Mouse (Mus musculus): ENCODE measurements around the gene Gm28038. TPM values are rescaled to one million over a fixed set of nuclear protein-coding genes. Genes with fewer than 3 reads are reported as not detected.

Gene Gm28038
- polyA plus RNA-seq (2015; fragmentation: Nextera tagmentation; extraction: Ambion mirVana), result not detected in 2 replicates

- Histone ChIP-seq H3K4me2 (ENCODE audit: low read depth, low read length) (no peak within 1 kb of the TSS), H3K27me3 (ENCODE audit: control insufficient read depth, insufficient read depth, low read length) (no peaks in the 10 kb centered on the region), H3K4me3 (replicated peaks; ENCODE audit: low read length) (no peak within 1 kb of the TSS), H3K27ac (ENCODE audit: low read length) (no peak within 1 kb of the TSS), H3K9me3 (replicated peaks; ENCODE audit: control insufficient read depth, low read length) (no peaks in the 10 kb centered on the region), H3K36me3 (ENCODE audit: control insufficient read depth, insufficient read depth, low read length) (no peaks in the 10 kb centered on the region), H3K4me1 (ENCODE audit: control insufficient read depth, insufficient read depth, low read length) (peaks cover 8% of the 10 kb centered on the region), H3K9ac (ENCODE audit: low read length) (no peak within 1 kb of the TSS)
- ATAC-seq (ENCODE audit: insufficient read depth, low FRiP score), result no peak
- WGBS, result 93% methylated on average over 11 of the region's 11 CpGs
Observed at GRCm38 (mm10) chr2:30280743-30281142, at the start of gene Gm28038. Gene Gm28038, plus strand, starts transcription at chr2:30281043.

- peaks cover 23% of the 10 kb centered on the region for H3K4me1 ChIP-seq (ENCODE audit: control insufficient read depth, insufficient read depth, low read length)
- H3K36me3 ChIP-seq (ENCODE audit: control insufficient read depth, insufficient read depth, low read length), result 0 out of 2 replicates have a peak, but pooled peaks cover 3% of the 10 kb centered on the region
- ATAC-seq (ENCODE audit: insufficient read depth, low FRiP score), result no peak
- H3K9ac ChIP-seq (ENCODE audit: low read length), result no peak overlapping the region
- no peaks in the 10 kb centered on the region; the same call in 1 of the 2 replicates for H3K9me3 ChIP-seq (replicated peaks; ENCODE audit: control insufficient read depth, low read length)
- 78% methylated on average over 5 of the region's 5 CpGs for WGBS
- no peak overlapping the region for H3K4me2 ChIP-seq (ENCODE audit: low read depth, low read length)
- no peaks in the 10 kb centered on the region for H3K27me3 ChIP-seq (ENCODE audit: control insufficient read depth, insufficient read depth, low read length)
- H3K27ac ChIP-seq (ENCODE audit: low read length), result no peak overlapping the region
- H3K4me3 ChIP-seq (replicated peaks; ENCODE audit: low read length), result no peak overlapping the region
Observed at GRCm38 (mm10) chr2:30235593-30235992, 45.2 kb upstream of the Gm28038 start.

- WGBS, result 2% methylated on average over 18 of the region's 18 CpGs
- no peak for ATAC-seq (ENCODE audit: insufficient read depth, low FRiP score)
- Histone ChIP-seq H3K36me3 (ENCODE audit: control insufficient read depth, insufficient read depth, low read length) (peaks cover 14% of the 10 kb centered on the region), H3K4me2 (ENCODE audit: low read depth, low read length) (peak overlapping the region; percentile 92), H3K27me3 (ENCODE audit: control insufficient read depth, insufficient read depth, low read length) (no peaks in the 10 kb centered on the region), H3K4me1 (ENCODE audit: control insufficient read depth, insufficient read depth, low read length) (peaks cover 23% of the 10 kb centered on the region), H3K27ac (ENCODE audit: low read length) (peak overlapping the region; percentile 52), H3K9ac (ENCODE audit: low read length) (peak overlapping the region; percentile 84), H3K4me3 (replicated peaks; ENCODE audit: low read length) (peak overlapping the region; percentile 84), H3K9me3 (replicated peaks; ENCODE audit: control insufficient read depth, low read length) (no peaks in the 10 kb centered on the region)
Observed at GRCm38 (mm10) chr2:30236426-30237198, 44.2 kb upstream of the Gm28038 start.

DNA sequence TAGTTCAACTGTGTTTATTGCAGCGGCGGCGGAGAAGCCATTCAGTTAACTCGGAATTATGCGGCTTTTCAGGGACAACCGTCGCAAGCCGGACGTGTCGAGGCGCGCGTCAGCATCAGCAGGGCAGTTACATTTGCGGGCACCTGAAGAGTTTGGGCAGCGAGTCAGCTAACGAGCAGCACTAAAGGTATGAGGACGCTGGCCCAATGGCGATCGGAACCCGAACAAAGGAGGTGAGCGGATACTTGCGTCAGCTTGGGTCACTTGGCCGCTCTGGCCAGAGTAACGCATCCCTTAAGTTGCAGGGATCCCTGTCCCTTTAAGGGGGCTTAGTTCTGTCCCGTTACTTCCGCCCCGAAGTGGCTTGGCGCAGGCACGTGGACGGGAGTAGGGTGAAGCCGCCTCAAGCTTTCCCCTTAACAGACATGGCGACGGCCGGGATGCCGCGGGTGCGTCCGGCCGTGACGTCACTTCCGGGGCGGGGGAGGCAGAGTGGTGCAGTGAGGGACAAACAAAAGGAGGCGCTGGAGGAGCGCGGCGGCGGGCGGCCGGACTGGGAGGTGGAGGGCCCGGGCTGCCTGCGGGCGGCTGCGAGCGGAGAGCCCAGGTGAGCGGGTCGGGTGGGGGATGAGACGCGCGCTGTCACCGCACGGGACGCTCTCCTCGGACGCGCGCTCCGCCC is 43.5 kb upstream of the Gm28038 start, which contains the start of gene Lrrc8a:
Gene Lrrc8a (plus strand): TSS at position 517 of the 682 bp plus-strand sequence.
- no peaks in the 10 kb centered on the region for H3K27me3 ChIP-seq (ENCODE audit: control insufficient read depth, insufficient read depth, low read length)
- under 1% methylated on average over 62 of the region's 67 CpGs for WGBS
- peak; percentile 96 for ATAC-seq (ENCODE audit: insufficient read depth, low FRiP score)

DNA sequence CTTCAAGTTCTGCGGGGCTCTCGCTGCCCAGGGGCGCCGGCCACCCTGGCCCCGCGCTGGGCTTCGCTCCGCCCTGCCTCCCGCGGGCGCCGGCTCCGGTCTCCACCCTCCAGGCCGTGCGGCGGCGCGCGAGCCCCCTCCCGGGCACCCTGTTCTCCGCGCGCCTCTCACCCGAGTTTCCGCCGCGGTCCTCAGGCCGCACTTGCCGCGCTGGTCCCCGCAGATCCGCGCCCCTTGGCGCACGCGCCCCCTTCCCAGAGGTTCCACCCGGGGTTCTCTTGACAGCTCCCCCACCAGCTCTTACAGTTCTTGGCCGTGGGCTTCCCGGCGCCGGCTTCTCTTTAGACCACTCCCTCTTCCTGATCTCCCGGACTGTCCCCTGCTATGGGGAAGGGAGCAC is 43.0 kb upstream of the Gm28038 start:
- H3K9me3 ChIP-seq (replicated peaks; ENCODE audit: control insufficient read depth, low read length), result no peaks in the 10 kb centered on the region
- peak overlapping the region; percentile 83 for H3K4me2 ChIP-seq (ENCODE audit: low read depth, low read length)
- H3K27me3 ChIP-seq (ENCODE audit: control insufficient read depth, insufficient read depth, low read length), result no peaks in the 10 kb centered on the region
- peak overlapping the region; percentile 84 for H3K4me3 ChIP-seq (replicated peaks; ENCODE audit: low read length)
- WGBS, result under 1% methylated on average over 38 of the region's 42 CpGs
- peak; percentile 89 for ATAC-seq (ENCODE audit: insufficient read depth, low FRiP score)
- H3K27ac ChIP-seq (ENCODE audit: low read length), result peak overlapping the region; percentile 86
- peaks cover 17% of the 10 kb centered on the region for H3K36me3 ChIP-seq (ENCODE audit: control insufficient read depth, insufficient read depth, low read length)
- peak overlapping the region; percentile 90 for H3K9ac ChIP-seq (ENCODE audit: low read length)
- H3K4me1 ChIP-seq (ENCODE audit: control insufficient read depth, insufficient read depth, low read length), result peaks cover 26% of the 10 kb centered on the region

More for the DNA sequence above, 43.5 kb upstream of the Gm28038 start, which contains the start of gene Lrrc8a:
- peak within 1 kb of the TSS; percentile 86 for H3K27ac ChIP-seq (ENCODE audit: low read length)
- no peaks in the 10 kb centered on the region for H3K9me3 ChIP-seq (replicated peaks; ENCODE audit: control insufficient read depth, low read length)
- peaks cover 24% of the 10 kb centered on the region for H3K4me1 ChIP-seq (ENCODE audit: control insufficient read depth, insufficient read depth, low read length)
- H3K9ac ChIP-seq (ENCODE audit: low read length), result peak within 1 kb of the TSS; percentile 90
- H3K4me2 ChIP-seq (ENCODE audit: low read depth, low read length), result peak within 1 kb of the TSS; percentile 92
- H3K36me3 ChIP-seq (ENCODE audit: control insufficient read depth, insufficient read depth, low read length), result peaks cover 17% of the 10 kb centered on the region
- H3K4me3 ChIP-seq (replicated peaks; ENCODE audit: low read length), result peak within 1 kb of the TSS; percentile 84

DNA sequence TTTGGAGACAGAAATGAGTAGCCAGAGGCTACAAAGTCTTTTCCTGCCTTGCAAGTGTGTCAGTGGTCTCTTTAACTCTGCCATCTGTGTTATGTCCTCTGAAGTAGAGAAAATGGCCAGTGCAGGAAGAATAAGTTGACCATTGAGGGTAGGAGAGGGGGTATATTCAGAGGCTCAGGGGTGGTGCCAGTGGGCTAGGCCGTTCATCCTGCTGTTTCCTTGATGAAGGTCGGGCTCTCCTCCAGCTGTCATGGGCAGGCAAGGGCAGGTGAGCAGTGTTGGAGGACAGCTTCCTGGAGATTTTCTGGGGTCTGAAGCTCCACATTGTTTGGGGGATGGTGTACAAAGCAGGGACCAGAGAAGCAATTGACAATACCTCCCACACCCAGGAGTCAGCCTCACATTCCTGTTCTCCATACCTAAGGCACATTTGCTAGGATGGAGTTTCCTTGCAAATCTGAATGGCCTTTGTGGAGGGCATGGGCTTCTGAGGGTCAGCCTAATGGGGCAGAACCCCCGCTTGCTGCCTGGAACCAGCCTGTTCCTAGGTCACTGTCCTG is 41.9 kb upstream of the Gm28038 start:
- Histone ChIP-seq H3K4me2 (ENCODE audit: low read depth, low read length) (peak overlapping the region; percentile 83), H3K36me3 (ENCODE audit: control insufficient read depth, insufficient read depth, low read length) (peaks cover 17% of the 10 kb centered on the region), H3K27me3 (ENCODE audit: control insufficient read depth, insufficient read depth, low read length) (no peaks in the 10 kb centered on the region), H3K9me3 (replicated peaks; ENCODE audit: control insufficient read depth, low read length) (no peaks in the 10 kb centered on the region), H3K4me1 (ENCODE audit: control insufficient read depth, insufficient read depth, low read length) (peaks cover 27% of the 10 kb centered on the region), H3K9ac (ENCODE audit: low read length) (peak overlapping the region; percentile 90), H3K27ac (ENCODE audit: low read length) (peak overlapping the region; percentile 86; the same call in 1 of the 2 replicates), H3K4me3 (replicated peaks; ENCODE audit: low read length) (peak overlapping the region; percentile 84)
- 54% methylated on average over 3 of the region's 3 CpGs for WGBS
- ATAC-seq (ENCODE audit: insufficient read depth, low FRiP score), result no peak

DNA sequence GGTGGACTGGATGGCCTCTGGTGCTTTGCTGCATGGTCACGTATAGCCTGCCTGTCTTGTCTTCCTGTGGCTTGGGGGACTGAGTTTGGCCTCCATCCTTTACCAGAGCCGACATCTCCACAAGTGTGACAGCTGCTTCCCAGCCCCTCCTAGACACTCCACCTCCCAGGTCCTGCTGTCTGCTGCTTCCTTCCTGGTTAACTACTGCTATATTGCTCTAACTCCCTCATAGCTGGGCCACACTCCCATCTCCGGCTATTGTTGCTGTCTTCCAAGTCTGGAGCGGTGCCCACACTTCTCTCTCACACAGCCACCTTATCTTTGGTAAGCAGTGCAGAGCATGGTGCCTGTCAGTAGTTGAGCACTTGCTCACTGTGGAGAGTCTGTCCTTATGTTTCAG is 41.1 kb upstream of the Gm28038 start:
- no peaks in the 10 kb centered on the region for H3K27me3 ChIP-seq (ENCODE audit: control insufficient read depth, insufficient read depth, low read length)
- H3K4me1 ChIP-seq (ENCODE audit: control insufficient read depth, insufficient read depth, low read length), result peaks cover 35% of the 10 kb centered on the region
- 68% methylated on average over 4 of the region's 4 CpGs for WGBS
- H3K27ac ChIP-seq (ENCODE audit: low read length), result peak overlapping the region; percentile 86; the same call in 1 of the 2 replicates
- ATAC-seq (ENCODE audit: insufficient read depth, low FRiP score), result no peak
- no peak overlapping the region for H3K9ac ChIP-seq (ENCODE audit: low read length)
- peaks cover 17% of the 10 kb centered on the region for H3K36me3 ChIP-seq (ENCODE audit: control insufficient read depth, insufficient read depth, low read length)
- peak overlapping the region; percentile 83; the same call in 1 of the 2 replicates for H3K4me2 ChIP-seq (ENCODE audit: low read depth, low read length)
- no peaks in the 10 kb centered on the region for H3K9me3 ChIP-seq (replicated peaks; ENCODE audit: control insufficient read depth, low read length)
- peak overlapping the region; percentile 84; the same call in 1 of the 2 replicates for H3K4me3 ChIP-seq (replicated peaks; ENCODE audit: low read length)

GRCm38 (mm10) chr2:30240267-30240666 is 40.6 kb upstream of the Gm28038 start, which contains the start of gene Gm28035:
Gene Gm28035, plus strand, starts transcription at chr2:30240567.
- H3K9me3 ChIP-seq (replicated peaks; ENCODE audit: control insufficient read depth, low read length), result no peaks in the 10 kb centered on the region
- no peaks in the 10 kb centered on the region for H3K27me3 ChIP-seq (ENCODE audit: control insufficient read depth, insufficient read depth, low read length)
- peaks cover 38% of the 10 kb centered on the region for H3K4me1 ChIP-seq (ENCODE audit: control insufficient read depth, insufficient read depth, low read length)
- WGBS, result 76% methylated on average over 2 of the region's 2 CpGs
- H3K36me3 ChIP-seq (ENCODE audit: control insufficient read depth, insufficient read depth, low read length), result peaks cover 17% of the 10 kb centered on the region
- peak within 1 kb of the TSS; percentile 86; the same call in 1 of the 2 replicates for H3K27ac ChIP-seq (ENCODE audit: low read length)
- H3K9ac ChIP-seq (ENCODE audit: low read length), result peak within 1 kb of the TSS; percentile 90
- H3K4me2 ChIP-seq (ENCODE audit: low read depth, low read length), result peak within 1 kb of the TSS; percentile 83
- H3K4me3 ChIP-seq (replicated peaks; ENCODE audit: low read length), result peak within 1 kb of the TSS; percentile 84
- ATAC-seq (ENCODE audit: insufficient read depth, low FRiP score), result no peak
